Mouse (Mus musculus) C2C12 (cell line): ENCODE measurements at regions not wholly inside any gene's neighbourhood (a gene's known extent, or its start where the extent isn't known, plus 50 kb on each side); places are given as distances from the start of the nearest gene placed in this dataset.
A peak's percentile ranks its signal among the peaks of the same experiment; 100 is the strongest.

ENCODE experiments used
- H3K27me3 ChIP-seq: one replicate; pipeline ENCODE4 v1.6.1; 2011; ENCODE audit not compliant: control insufficient read depth, insufficient read depth, insufficient read length
- H3K36me3 ChIP-seq: one replicate; pipeline ENCODE4 v1.6.1; 2011; ENCODE audit not compliant: control insufficient read depth, insufficient read depth
- H3K4me3 ChIP-seq: one replicate; pipeline ENCODE4 v1.5.1; 2011; ENCODE audit warnings: mild to moderate bottlenecking, control low read depth; ENCODE audit not compliant: poor library complexity, insufficient read depth, severe bottlenecking
- H3K79me2 ChIP-seq: one replicate; pipeline ENCODE4 v1.6.1; 2011; ENCODE audit not compliant: control insufficient read depth, insufficient read depth
- H3K79me3 ChIP-seq: one replicate; pipeline ENCODE4 v1.6.1; 2011; ENCODE audit warnings: low read depth, control low read depth
- H3ac ChIP-seq: one replicate; pipeline ENCODE3; 2011; ENCODE audit warnings: low read depth; ENCODE audit not compliant: control insufficient read depth, insufficient read length
- CEBPB ChIP-seq: IDR thresholded peaks from one replicate; pipeline ENCODE4 v1.6.1; 2011; ENCODE audit warnings: low read depth, mild to moderate bottlenecking, control low read depth, moderate library complexity
- CTCF ChIP-seq: IDR thresholded peaks from one replicate; pipeline ENCODE4 v1.5.1; 2011; ENCODE audit not compliant: control insufficient read depth, insufficient read depth, insufficient read length
- FOSL1 ChIP-seq: IDR thresholded peaks from one replicate; pipeline ENCODE4 v1.8.0; 2011; ENCODE audit warnings: mild to moderate bottlenecking, low read length; ENCODE audit not compliant: poor library complexity, insufficient read depth, severe bottlenecking
- MAX ChIP-seq: IDR thresholded peaks from one replicate; pipeline ENCODE4 v1.6.1; 2011; ENCODE audit warnings: mild to moderate bottlenecking, control low read depth
- MYOD1 ChIP-seq: IDR thresholded peaks from one replicate; pipeline ENCODE4 v1.6.1; 2011; ENCODE audit warnings: low read depth; ENCODE audit not compliant: control insufficient read depth, insufficient read length
- MYOG ChIP-seq: IDR thresholded peaks from one replicate; pipeline ENCODE4 v1.6.1; 2011; ENCODE audit not compliant: control insufficient read depth, insufficient read length; ENCODE audit errors: extremely low read depth
- USF1 ChIP-seq: IDR thresholded peaks from one replicate; pipeline ENCODE4 v1.6.1; 2011; ENCODE audit warnings: low read depth, mild to moderate bottlenecking, control low read depth, moderate library complexity

- no peak overlapping the region for H3ac ChIP-seq
- H3K36me3 ChIP-seq, result no peaks in the 10 kb centered on the region
- no peaks in the 10 kb centered on the region for H3K79me3 ChIP-seq
- TF ChIP-seq CEBPB (peak; percentile 85), MAX (no peak), MYOG (no peak), USF1 (no peak)
- peaks cover 3% of the 10 kb centered on the region for H3K27me3 ChIP-seq
- no peaks in the 10 kb centered on the region for H3K79me2 ChIP-seq
- no peak overlapping the region for H3K4me3 ChIP-seq
Measured at GRCm38 (mm10) chr5:112053600-112054155, 198.6 kb downstream of the Cryba4 start.

GRCm38 (mm10) chr5:112055018-112055417, 197.3 kb downstream of the Cryba4 start:
- no peak overlapping the region for H3ac ChIP-seq
- H3K27me3 ChIP-seq, result peaks cover 3% of the 10 kb centered on the region
- TF ChIP-seq FOSL1 (no peak), MYOG (no peak)

GRCm38 (mm10) chr5:112069917-112070316, 182.4 kb downstream of the Cryba4 start:
- Histone ChIP-seq H3K36me3 (no peaks in the 10 kb centered on the region), H3K79me2 (no peaks in the 10 kb centered on the region), H3K79me3 (no peaks in the 10 kb centered on the region), H3ac (no peak overlapping the region), H3K27me3 (peaks cover 16% of the 10 kb centered on the region), H3K4me3 (no peak overlapping the region)
- TF ChIP-seq FOSL1, result no peak
- TF ChIP-seq CEBPB, result no peak
- no peak for TF ChIP-seq MAX
- no peak for TF ChIP-seq USF1
- no peak for TF ChIP-seq CTCF
- TF ChIP-seq MYOG, result no peak

More at GRCm38 (mm10) chr5:112055018-112055417, 197.3 kb downstream of the Cryba4 start:
- Histone ChIP-seq H3K79me2 (no peaks in the 10 kb centered on the region), H3K4me3 (no peak overlapping the region), H3K36me3 (no peaks in the 10 kb centered on the region), H3K79me3 (no peaks in the 10 kb centered on the region)

GRCm38 (mm10) chr5:112072456-112072855, 179.9 kb downstream of the Cryba4 start:
- H3ac ChIP-seq, result no peak overlapping the region
- H3K79me3 ChIP-seq, result no peaks in the 10 kb centered on the region
- H3K36me3 ChIP-seq, result no peaks in the 10 kb centered on the region
- H3K4me3 ChIP-seq, result no peak overlapping the region
- H3K79me2 ChIP-seq, result no peaks in the 10 kb centered on the region
- TF ChIP-seq MYOD1 (no peak), FOSL1 (no peak), MAX (no peak), CTCF (no peak), MYOG (no peak), CEBPB (no peak), USF1 (no peak)
- H3K27me3 ChIP-seq, result peaks cover 12% of the 10 kb centered on the region

GRCm38 (mm10) chr5:112077097-112077496, 175.2 kb downstream of the Cryba4 start:
- Histone ChIP-seq H3K79me3 (no peaks in the 10 kb centered on the region), H3K79me2 (no peaks in the 10 kb centered on the region), H3ac (no peak overlapping the region), H3K27me3 (peaks cover 8% of the 10 kb centered on the region), H3K4me3 (no peak overlapping the region), H3K36me3 (no peaks in the 10 kb centered on the region)
- TF ChIP-seq CTCF, result no peak

- H3K36me3 ChIP-seq, result no peaks in the 10 kb centered on the region
- H3K27me3 ChIP-seq, result peaks cover 15% of the 10 kb centered on the region
- H3K79me3 ChIP-seq, result no peaks in the 10 kb centered on the region
- H3K4me3 ChIP-seq, result no peak overlapping the region
- H3K79me2 ChIP-seq, result no peaks in the 10 kb centered on the region
- TF ChIP-seq MYOG (no peak), USF1 (no peak), CEBPB (no peak)
- H3ac ChIP-seq, result no peak overlapping the region
Measured at GRCm38 (mm10) chr5:112077840-112078600, 174.3 kb downstream of the Cryba4 start.
